Mouse (Mus musculus) cerebellum, adult 2 months (tissue): ENCODE measurements around the gene Mterf2.

Experiments used
- CTCF ChIP-seq: fragments of 200-500 bp; IDR thresholded peaks from 2 replicates; pipeline ENCODE4 v1.5.1; 2011; ENCODE audit warnings: low read depth, mild to moderate bottlenecking, control low read depth, low read length, moderate library complexity, borderline replicate concordance; ENCODE audit not compliant: insufficient read depth
- POLR2A ChIP-seq: fragments of 200-500 bp; IDR thresholded peaks from 2 replicates; pipeline ENCODE4 v1.6.1; 2011; ENCODE audit warnings: low read length, control low read depth, borderline replicate concordance; ENCODE audit not compliant: insufficient read depth

DNA sequence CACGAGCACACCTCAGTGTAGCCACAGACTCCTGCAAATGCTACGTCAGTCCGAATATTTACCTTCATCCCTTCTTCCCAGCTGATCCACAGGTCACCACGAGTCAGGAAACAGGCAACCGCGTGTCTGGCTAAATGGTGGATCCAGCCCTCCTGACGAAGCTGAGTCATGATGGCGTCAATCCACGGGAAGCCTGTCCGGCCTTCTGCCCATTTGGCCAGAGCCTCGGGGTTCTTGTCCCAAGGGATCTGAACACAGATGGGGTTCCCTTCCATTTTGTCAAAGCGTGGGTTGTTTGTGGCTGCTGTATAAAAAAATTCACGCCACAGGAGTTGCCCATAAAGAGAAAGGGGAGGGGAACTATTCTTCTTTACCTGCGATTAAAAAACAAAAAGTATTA lies 18.5 kb upstream of the Mterf2 start:
- TF ChIP-seq CTCF (no peak), POLR2A (no peak)
